Mouse (Mus musculus): ENCODE measurements at regions not wholly inside any gene's neighbourhood (a gene's known extent, or its start where the extent isn't known, plus 50 kb on each side); places are given as distances from the start of the nearest gene placed in this dataset.
"Not testable (repeated sequence)": the region's sequence is repeated elsewhere in the genome, so short reads cannot be mapped to it uniquely, and the experiment has no call there.

GRCm38 (mm10) chr17:58820588-58821195, 170.5 kb downstream of the Pdzph1 start:
- peaks cover 15% of the 10 kb centered on the region; the same call in 1 of the 2 replicates for H3K4me1 ChIP-seq

GRCm38 (mm10) chr17:58819339-58819738, 171.8 kb downstream of the Pdzph1 start:
- WGBS: 29% methylated on average over 2 of the region's 2 CpGs
- Histone ChIP-seq H3K9ac (replicated peaks) (no peak overlapping the region), H3K9me3 (no peaks in the 10 kb centered on the region), H3K27ac (replicated peaks) (no peak overlapping the region), H3K4me1 (peaks cover 15% of the 10 kb centered on the region; the same call in 1 of the 2 replicates), H3K27me3 (no peaks in the 10 kb centered on the region), H3K4me3 (no peak overlapping the region), H3K36me3 (no peaks in the 10 kb centered on the region), H3K4me2 (replicated peaks) (no peak overlapping the region)
- no peak for ATAC-seq (ENCODE audit: low FRiP score, low read depth)

More at GRCm38 (mm10) chr17:58820588-58821195, 170.5 kb downstream of the Pdzph1 start:
- H3K9ac ChIP-seq (replicated peaks): no peak overlapping the region
- no peaks in the 10 kb centered on the region for H3K9me3 ChIP-seq
- no peaks in the 10 kb centered on the region for H3K27me3 ChIP-seq
- ATAC-seq (ENCODE audit: low FRiP score, low read depth): peak; percentile 75
- H3K4me2 ChIP-seq (replicated peaks): no peak overlapping the region
- 12% methylated on average over 4 of the region's 4 CpGs for WGBS
- H3K27ac ChIP-seq (replicated peaks): no peak overlapping the region
- H3K36me3 ChIP-seq: no peaks in the 10 kb centered on the region
- no peak overlapping the region for H3K4me3 ChIP-seq

- H3K27me3 ChIP-seq; ATAC-seq (ENCODE audit: low FRiP score, low read depth); H3K9me3 ChIP-seq; H3K4me2 ChIP-seq (replicated peaks); H3K36me3 ChIP-seq; H3K27ac ChIP-seq (replicated peaks); H3K4me1 ChIP-seq; H3K9ac ChIP-seq (replicated peaks); H3K4me3 ChIP-seq: not testable (repeated sequence)
- 75% methylated on average over 3 of the region's 3 CpGs for WGBS
These were observed 215.7 kb downstream of the Pdzph1 start for GRCm38 (mm10) chr17:58775451-58775850.

- Histone ChIP-seq H3K9me3 (no peaks in the 10 kb centered on the region), H3K4me1 (no peaks in the 10 kb centered on the region), H3K36me3 (no peaks in the 10 kb centered on the region), H3K27ac (replicated peaks) (no peak overlapping the region), H3K9ac (replicated peaks) (no peak overlapping the region), H3K4me2 (replicated peaks) (no peak overlapping the region), H3K4me3 (no peak overlapping the region), H3K27me3 (no peaks in the 10 kb centered on the region)
- no peak for ATAC-seq (ENCODE audit: low FRiP score, low read depth)
These were observed 217.6 kb downstream of the Pdzph1 start for GRCm38 (mm10) chr17:58773595-58773994.

- no peak overlapping the region for H3K4me2 ChIP-seq (replicated peaks)
- no peak for ATAC-seq (ENCODE audit: low FRiP score, low read depth)
- WGBS: 87% methylated on average over 4 of the region's 4 CpGs
- H3K36me3 ChIP-seq: no peaks in the 10 kb centered on the region
- no peaks in the 10 kb centered on the region for H3K9me3 ChIP-seq
- H3K27ac ChIP-seq (replicated peaks): no peak overlapping the region
- no peaks in the 10 kb centered on the region for H3K27me3 ChIP-seq
- no peaks in the 10 kb centered on the region for H3K4me1 ChIP-seq
- no peak overlapping the region for H3K9ac ChIP-seq (replicated peaks)
- no peak overlapping the region for H3K4me3 ChIP-seq
These were observed 226.0 kb downstream of the Pdzph1 start for GRCm38 (mm10) chr17:58765141-58765540.

GRCm38 (mm10) chr17:58749000-58749399, 242.2 kb downstream of the Pdzph1 start:
- no peak for ATAC-seq (ENCODE audit: low FRiP score, low read depth)

GRCm38 (mm10) chr17:58748264-58748663, 242.9 kb downstream of the Pdzph1 start:
- no peaks in the 10 kb centered on the region for H3K9me3 ChIP-seq
- no peaks in the 10 kb centered on the region for H3K36me3 ChIP-seq
- no peak overlapping the region for H3K4me3 ChIP-seq
- H3K27ac ChIP-seq (replicated peaks): no peak overlapping the region
- WGBS: 85% methylated on average over 3 of the region's 3 CpGs
- no peak overlapping the region for H3K9ac ChIP-seq (replicated peaks)
- ATAC-seq (ENCODE audit: low FRiP score, low read depth): peak; percentile 27; the same call in 1 of the 2 replicates
- no peaks in the 10 kb centered on the region for H3K4me1 ChIP-seq
- no peak overlapping the region for H3K4me2 ChIP-seq (replicated peaks)
- no peaks in the 10 kb centered on the region for H3K27me3 ChIP-seq

More at GRCm38 (mm10) chr17:58749000-58749399, 242.2 kb downstream of the Pdzph1 start:
- H3K4me2 ChIP-seq (replicated peaks): no peak overlapping the region
- H3K9ac ChIP-seq (replicated peaks): no peak overlapping the region
- no peak overlapping the region for H3K4me3 ChIP-seq
- H3K27me3 ChIP-seq: no peaks in the 10 kb centered on the region
- H3K36me3 ChIP-seq: no peaks in the 10 kb centered on the region
- H3K27ac ChIP-seq (replicated peaks): no peak overlapping the region
- no peaks in the 10 kb centered on the region for H3K4me1 ChIP-seq
- H3K9me3 ChIP-seq: no peaks in the 10 kb centered on the region

- no peak overlapping the region for H3K4me3 ChIP-seq
- H3K9ac ChIP-seq (replicated peaks): no peak overlapping the region
- no peaks in the 10 kb centered on the region for H3K4me1 ChIP-seq
- H3K9me3 ChIP-seq: no peaks in the 10 kb centered on the region
- H3K4me2 ChIP-seq (replicated peaks): no peak overlapping the region
- H3K36me3 ChIP-seq: no peaks in the 10 kb centered on the region
- WGBS: 69% methylated on average over 2 of the region's 2 CpGs
- no peaks in the 10 kb centered on the region for H3K27me3 ChIP-seq
- 0 out of 2 replicates have a peak overlapping the region, but pooled peaks have one; percentile 20 for H3K27ac ChIP-seq (replicated peaks)
- peak; percentile 81 for ATAC-seq (ENCODE audit: low FRiP score, low read depth)
These were observed 280.3 kb downstream of the Pdzph1 start for GRCm38 (mm10) chr17:58710748-58711478.

GRCm38 (mm10) chr17:58690211-58690610, 301.0 kb downstream of the Pdzph1 start:
- Histone ChIP-seq H3K4me1 (no peaks in the 10 kb centered on the region), H3K4me3 (no peak overlapping the region), H3K9ac (replicated peaks) (no peak overlapping the region), H3K9me3 (no peaks in the 10 kb centered on the region), H3K27me3 (no peaks in the 10 kb centered on the region), H3K4me2 (replicated peaks) (no peak overlapping the region), H3K36me3 (no peaks in the 10 kb centered on the region), H3K27ac (replicated peaks) (no peak overlapping the region)
- ATAC-seq (ENCODE audit: low FRiP score, low read depth): no peak
- WGBS: 87% methylated on average over 1 of the region's 1 CpGs

GRCm38 (mm10) chr17:58672291-58672690, 318.9 kb downstream of the Pdzph1 start:
- no peaks in the 10 kb centered on the region for H3K27me3 ChIP-seq
- no peak for ATAC-seq (ENCODE audit: low FRiP score, low read depth)
- H3K4me1 ChIP-seq: no peaks in the 10 kb centered on the region
- no peak overlapping the region for H3K9ac ChIP-seq (replicated peaks)
- H3K4me2 ChIP-seq (replicated peaks): no peak overlapping the region
- H3K27ac ChIP-seq (replicated peaks): no peak overlapping the region
- WGBS: 78% methylated on average over 2 of the region's 2 CpGs
- H3K9me3 ChIP-seq: no peaks in the 10 kb centered on the region
- no peak overlapping the region for H3K4me3 ChIP-seq
- no peaks in the 10 kb centered on the region for H3K36me3 ChIP-seq

GRCm38 (mm10) chr17:58668036-58668435, 323.1 kb downstream of the Pdzph1 start:
- H3K36me3 ChIP-seq: no peaks in the 10 kb centered on the region
- no peak overlapping the region for H3K4me2 ChIP-seq (replicated peaks)
- H3K4me3 ChIP-seq: no peak overlapping the region
- H3K9me3 ChIP-seq: no peaks in the 10 kb centered on the region
- ATAC-seq (ENCODE audit: low FRiP score, low read depth): no peak
- H3K4me1 ChIP-seq: no peaks in the 10 kb centered on the region
- WGBS: 96% methylated on average over 3 of the region's 3 CpGs
- H3K27me3 ChIP-seq: no peaks in the 10 kb centered on the region
- H3K9ac ChIP-seq (replicated peaks): no peak overlapping the region
- H3K27ac ChIP-seq (replicated peaks): no peak overlapping the region

- 78% methylated on average over 1 of the region's 1 CpGs for WGBS
- Histone ChIP-seq H3K27me3 (no peaks in the 10 kb centered on the region), H3K27ac (replicated peaks) (no peak overlapping the region), H3K9ac (replicated peaks) (no peak overlapping the region), H3K4me3 (no peak overlapping the region), H3K4me1 (no peaks in the 10 kb centered on the region), H3K36me3 (no peaks in the 10 kb centered on the region), H3K4me2 (replicated peaks) (no peak overlapping the region), H3K9me3 (no peaks in the 10 kb centered on the region)
- no peak for ATAC-seq (ENCODE audit: low FRiP score, low read depth)
These were observed 347.4 kb downstream of the Pdzph1 start for GRCm38 (mm10) chr17:58643793-58644192.
